Mouse (Mus musculus): ENCODE measurements at regions not wholly inside any gene's neighbourhood (a gene's known extent, or its start where the extent isn't known, plus 50 kb on each side); places are given as distances from the start of the nearest gene placed in this dataset.

GRCm38 (mm10) chr6:58752496-58752895 is 78.8 kb upstream of the Herc3 start:
- DNase-seq = peak; percentile 57

GRCm38 (mm10) chr6:58756309-58757015 is 74.8 kb upstream of the Herc3 start:
- DNase-seq = no peak

- DNase-seq = no peak
Measured at GRCm38 (mm10) chr6:58757339-58757738, 73.9 kb upstream of the Herc3 start.

GRCm38 (mm10) chr6:58770654-58771218 is 60.5 kb upstream of the Herc3 start:
- DNase-seq = peak; percentile 84

- DNase-seq = peak; percentile 75
Measured at GRCm38 (mm10) chr6:58772014-58772413, 59.3 kb upstream of the Herc3 start.
